In the genomic region with DNA sequence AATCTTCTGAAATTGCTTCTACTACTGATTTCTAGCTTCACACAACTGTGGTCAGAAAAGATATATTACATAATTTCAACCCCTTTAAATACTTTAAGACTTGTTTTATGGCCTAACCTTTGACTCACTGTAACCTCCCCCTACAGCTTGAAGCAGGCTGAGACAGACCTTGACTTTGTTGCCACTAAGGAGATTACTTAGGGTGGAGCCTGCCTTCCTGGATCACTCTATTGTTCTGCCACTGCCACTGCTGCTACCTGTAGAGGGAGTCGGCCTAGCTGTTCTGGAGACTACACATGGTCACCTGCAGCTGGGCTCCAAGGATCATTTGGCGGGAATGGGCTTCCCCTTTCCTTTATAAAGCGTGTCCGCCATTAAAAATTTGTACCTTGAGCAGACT, we compare ENCODE assay signal across 21 mouse cellular contexts. TPM values are rescaled to one million over a fixed set of nuclear protein-coding genes. Genes with fewer than 3 reads are reported as not detected.
A peak's percentile ranks its signal among the peaks of the same experiment; 100 is the strongest.
DNase-seq lines count a peak whose midpoint lies in the region; ATAC-seq and TF ChIP-seq lines count a peak whose summit lies in the region.
"Had no signal": no experiment of that assay in that cellular context is flagged by ENCODE, and none has a peak within 500 bp of the region (broad histone marks: within the 10 kb centered on the region; RNA-seq: fewer than 3 reads in every experiment).

No protein-coding gene starts in this region.

- no peaks in the 10 kb centered on the region for H3K36me3 ChIP-seq in intestine, embryonic 16.5 days (ENCODE audit: control insufficient read depth, insufficient read depth, low read length)
- H3K36me3 ChIP-seq in stomach, postnatal 0 days (ENCODE audit: control insufficient read depth, insufficient read depth, low read length) = no peaks in the 10 kb centered on the region
- H3K36me3 ChIP-seq in hindbrain, embryonic 12.5 days = no peaks in the 10 kb centered on the region
- H3K36me3 ChIP-seq: embryonic facial prominence, embryonic 12.5 days; heart, embryonic 13.5 days had no signal

- H3K4me2 ChIP-seq in intestine, embryonic 16.5 days (ENCODE audit: low read depth, low read length) = no peak overlapping the region
- H3K4me2 ChIP-seq in stomach, postnatal 0 days (replicated peaks; ENCODE audit: low read depth) = no peak overlapping the region
- H3K4me2 ChIP-seq in hindbrain, embryonic 12.5 days (replicated peaks) = no peak overlapping the region
- H3K4me2 ChIP-seq: embryonic facial prominence, embryonic 12.5 days; forebrain, embryonic 13.5 days; heart, embryonic 13.5 days had no signal

- TF ChIP-seq CTCF in stomach, postnatal 0 days (IDR thresholded peaks at IDR 0.05; ENCODE audit: low read depth) = peak; percentile 23

- H3K27me3 ChIP-seq in intestine, embryonic 16.5 days (replicated peaks; ENCODE audit: control insufficient read depth, insufficient read depth, low read length) = no peaks in the 10 kb centered on the region
- no peaks in the 10 kb centered on the region for H3K27me3 ChIP-seq in stomach, postnatal 0 days (ENCODE audit: control insufficient read depth, insufficient read depth, low read length)
- no peaks in the 10 kb centered on the region for H3K27me3 ChIP-seq in hindbrain, embryonic 12.5 days
- H3K27me3 ChIP-seq: embryonic facial prominence, embryonic 12.5 days; forebrain, embryonic 13.5 days; heart, embryonic 13.5 days had no signal

- 79% methylated on average over 4 of the region's 4 CpGs for WGBS in intestine, embryonic 16.5 days
- WGBS in stomach, postnatal 0 days = 80% methylated on average over 4 of the region's 4 CpGs
- WGBS in hindbrain, embryonic 12.5 days = 79% methylated on average over 4 of the region's 4 CpGs

- H3K9ac ChIP-seq in intestine, embryonic 16.5 days (ENCODE audit: low read depth, low read length) = no peak overlapping the region
- no peak overlapping the region for H3K9ac ChIP-seq in stomach, postnatal 0 days (ENCODE audit: low read length)
- no peak overlapping the region for H3K9ac ChIP-seq in hindbrain, embryonic 12.5 days
- H3K9ac ChIP-seq: embryonic facial prominence, embryonic 12.5 days; forebrain, embryonic 13.5 days; heart, embryonic 13.5 days had no signal

- DNase-seq in thymus, postnatal 4 days = peak; percentile 16
- no peak for DNase-seq in thymus, postnatal 0 days (ENCODE audit: low spot score)
- peak; percentile 90 for DNase-seq in R1 (ENCODE audit: low read depth, low spot score)
- no peak for DNase-seq in stomach, postnatal 0 days (ENCODE audit: low spot score)
- DNase-seq in spleen, postnatal 10 days (ENCODE audit: low spot score in 2 of 2) = no peak
- no peak for DNase-seq in neural tube, embryonic 10.5 days (ENCODE audit: extremely low spot score, low spot score)
- DNase-seq: adrenal gland, postnatal 14 days; cerebellum, adult 11-12 months; cerebellum, adult 9-10 months; cerebellum, postnatal 25 days; gastrocnemius, adult 2 months; gastrocnemius, postnatal 25 days; heart, postnatal 36 days had no signal

- H3K4me3 ChIP-seq in intestine, embryonic 16.5 days (ENCODE audit: low read length) = no peak overlapping the region
- no peak overlapping the region for H3K4me3 ChIP-seq in stomach, postnatal 0 days (ENCODE audit: low read depth, low read length)
- H3K4me3 ChIP-seq in hindbrain, embryonic 12.5 days = no peak overlapping the region
- H3K4me3 ChIP-seq: embryonic facial prominence, embryonic 12.5 days; forebrain, embryonic 13.5 days; gastrocnemius, adult 2 months; heart, embryonic 13.5 days had no signal

- TF ChIP-seq EP300 in stomach, postnatal 0 days (optimal IDR thresholded peaks at IDR 0.05) = no peak

- ATAC-seq in intestine, embryonic 16.5 days = peak; percentile 77
- no peak for ATAC-seq in stomach, postnatal 0 days (ENCODE audit: low FRiP score, low TSS enrichment)
- ATAC-seq in hindbrain, embryonic 12.5 days (ENCODE audit: low FRiP score) = no peak
- ATAC-seq: activated CD4-positive, CD25-positive, alpha-beta regulatory T cell, adult 4 months; forebrain, embryonic 13.5 days; hindbrain, embryonic 16.5 days; inflammation-experienced regulatory T-cells, adult 6 months had no signal

- H3K9me3 ChIP-seq in intestine, embryonic 16.5 days (ENCODE audit: control insufficient read depth, low read length) = no peaks in the 10 kb centered on the region
- no peaks in the 10 kb centered on the region for H3K9me3 ChIP-seq in stomach, postnatal 0 days (ENCODE audit: control insufficient read depth, low read length)
- no peaks in the 10 kb centered on the region for H3K9me3 ChIP-seq in hindbrain, embryonic 12.5 days (replicated peaks)
- H3K9me3 ChIP-seq: embryonic facial prominence, embryonic 12.5 days; heart, embryonic 13.5 days had no signal

- H3K4me1 ChIP-seq in intestine, embryonic 16.5 days (ENCODE audit: control insufficient read depth, insufficient read depth, low read length) = no peaks in the 10 kb centered on the region
- no peaks in the 10 kb centered on the region for H3K4me1 ChIP-seq in stomach, postnatal 0 days (replicated peaks; ENCODE audit: control insufficient read depth, insufficient read depth)
- H3K4me1 ChIP-seq in hindbrain, embryonic 12.5 days = no peaks in the 10 kb centered on the region
- H3K4me1 ChIP-seq: embryonic facial prominence, embryonic 12.5 days; forebrain, embryonic 13.5 days had no signal

- H3K27ac ChIP-seq in intestine, embryonic 16.5 days (ENCODE audit: low read length) = no peak overlapping the region
- no peak overlapping the region for H3K27ac ChIP-seq in stomach, postnatal 0 days (replicated peaks)
- no peak overlapping the region for H3K27ac ChIP-seq in hindbrain, embryonic 12.5 days
- H3K27ac ChIP-seq: embryonic facial prominence, embryonic 12.5 days; forebrain, embryonic 13.5 days; gastrocnemius, adult 2 months; heart, embryonic 13.5 days had no signal

RNA-seq across cellular contexts. Expression of a gene that starts 29.2 kb away (rescaled TPM):
- 38.1 and 45.3 TPM in 2 replicates for polyA plus RNA-seq in thymus, postnatal 0 days (2015; fragmentation: Nextera tagmentation; extraction: Ambion mirVana)
- polyA plus RNA-seq in intestine, embryonic 16.5 days (2015; fragmentation: Nextera tagmentation; extraction: Ambion mirVana) = 56.4 and 60.3 TPM in 2 replicates
- polyA plus RNA-seq in stomach, postnatal 0 days (2015; fragmentation: Nextera tagmentation; extraction: Ambion mirVana) = 25.1 and 28.7 TPM in 2 replicates
- polyA plus RNA-seq in hindbrain, embryonic 12.5 days (2016; fragmentation: Nextera tagmentation; extraction: Ambion mirVana) = 21.5 and 21.6 TPM in 2 replicates

Comparison
In these comparisons a context has a peak if more than half of its experiments do, and no peak if none do; other contexts are left out.
1. DNase-seq: peak in thymus, postnatal 4 days (single experiment) and R1 (single experiment); none in thymus, postnatal 0 days (single experiment), stomach, postnatal 0 days (single experiment), spleen, postnatal 10 days (0 of 2) and neural tube, embryonic 10.5 days (single experiment).